Mouse (Mus musculus): ENCODE results near the gene Zfp451. TPM values are rescaled to one million over a fixed set of nuclear protein-coding genes. Genes with fewer than 3 reads are reported as not detected.

Gene Zfp451
- total RNA-seq, 4 experiments from 2014 or later: 6.6 to 11.1 (median 9.6) TPM

DNA sequence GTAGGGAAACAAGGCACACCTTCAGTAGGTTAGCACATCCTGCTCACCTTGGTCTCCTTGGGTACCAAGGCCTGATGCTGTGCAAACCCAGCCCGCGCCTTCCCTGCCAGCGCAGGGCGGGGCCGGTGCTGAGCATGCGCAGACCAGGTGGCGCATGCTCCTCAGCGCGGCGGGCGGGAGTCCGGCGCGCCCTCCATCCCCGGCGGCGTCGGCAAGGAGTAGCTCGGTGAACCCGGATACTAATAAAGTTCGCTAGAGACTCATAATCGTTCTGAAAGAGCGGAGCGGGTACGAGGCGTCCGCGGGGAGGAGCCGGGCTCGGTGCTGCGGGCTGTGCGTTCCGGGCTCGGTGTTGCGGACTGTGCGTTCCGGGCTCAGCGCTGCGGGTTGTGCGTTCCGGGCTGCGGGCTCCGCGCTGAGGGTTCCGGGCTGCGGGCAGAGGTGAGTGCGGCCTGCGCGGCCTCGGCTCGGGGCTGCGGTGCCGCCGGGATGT, 94.6 kb downstream of the Zfp451 start, which contains the start of gene Rab23:
Gene Rab23 (plus strand): TSS at position 155 of the 493 bp plus-strand sequence.
- peak; percentile 40 to 68 for DNase-seq (ENCODE audit: low spot score in 2 of 2)

DNA sequence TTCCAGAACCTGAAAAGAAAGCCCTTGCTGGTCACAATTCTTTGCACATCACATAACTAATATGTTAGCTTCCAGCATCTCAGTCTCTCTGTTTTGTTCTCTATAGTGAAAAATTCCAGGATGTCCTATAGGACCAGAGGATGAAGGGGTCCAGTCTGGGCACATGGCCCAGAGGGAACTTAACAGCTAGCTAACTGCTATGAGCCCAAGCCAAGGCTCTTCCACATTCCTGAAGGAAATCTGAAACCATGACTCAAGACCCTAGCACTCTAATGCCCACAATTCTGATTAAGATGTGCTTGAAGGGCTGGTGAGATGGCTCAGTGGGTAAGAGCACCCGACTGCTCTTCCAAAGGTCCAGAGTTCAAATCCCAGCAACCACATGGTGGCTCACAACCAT, 96.8 kb downstream of the Zfp451 start:
- DNase-seq (ENCODE audit: low spot score in 2 of 2): no peak

DNA sequence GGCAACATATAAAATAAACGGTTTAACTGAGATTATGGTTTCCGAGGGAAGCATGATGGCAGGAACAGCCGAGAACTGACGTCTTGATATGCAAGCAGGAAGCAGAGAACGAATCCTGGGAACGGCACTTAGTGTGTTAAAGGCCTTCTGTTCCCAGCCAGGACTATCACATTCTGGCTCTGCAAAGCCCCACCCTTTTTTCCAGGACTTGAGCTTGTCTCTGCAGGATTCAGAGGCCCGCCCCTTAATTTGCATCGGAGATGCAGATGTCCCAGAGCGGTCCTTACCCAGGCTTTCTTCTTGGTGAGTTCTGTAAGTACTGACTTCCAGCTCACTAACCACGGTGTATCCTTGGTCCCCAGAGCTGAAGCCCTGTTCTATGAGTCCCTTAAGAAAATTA, 99.6 kb downstream of the Zfp451 start:
- no peak for DNase-seq (ENCODE audit: low spot score in 2 of 2)

DNA sequence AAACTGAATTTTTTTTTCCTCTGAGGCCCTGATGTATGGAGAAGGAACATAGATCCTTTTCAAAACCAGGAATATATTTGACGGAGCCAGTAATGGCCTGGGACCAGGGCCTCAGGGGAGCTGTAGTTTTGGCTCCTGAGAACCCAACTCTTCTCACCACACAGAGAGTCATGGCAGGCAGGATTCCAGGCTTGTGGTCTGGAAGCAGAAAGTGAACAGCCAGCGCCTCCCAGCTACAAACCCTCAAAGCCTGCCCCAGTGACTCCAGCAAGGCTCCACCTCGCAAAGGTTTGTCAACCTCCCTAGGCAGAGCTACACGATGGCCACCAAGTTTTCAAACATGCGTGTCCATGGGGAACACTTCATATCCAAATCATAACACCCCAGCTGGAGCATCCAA, 102.4 kb downstream of the Zfp451 start:
- no peak for DNase-seq (ENCODE audit: low spot score in 2 of 2)

Other genes with a start within 250 kb of the Zfp451 start
- gene Prim2, start 144.8 kb downstream of the Zfp451 start, total RNA-seq (2022): 1 to 10 TPM in 3 of 4 experiments, under 1 TPM in 1; 0.90 to 1.5 (median 1.2) TPM
- gene Rab23, start 94.7 kb downstream of the Zfp451 start, total RNA-seq (2022): 1 to 10 TPM; 2.6 to 6.9 (median 3.8) TPM
- 10 to 100 TPM; 15.6 to 16.9 (median 16.1) TPM for gene Bag2, start 56.8 kb downstream of the Zfp451 start, total RNA-seq (2022)
- gene Bend6, start 93.2 kb upstream of the Zfp451 start, total RNA-seq (2022): 1 to 10 TPM; 2.6 to 5.1 (median 4.2) TPM
- gene Dst, start 93.6 kb upstream of the Zfp451 start, total RNA-seq (2022): 100 to 1,000 TPM; 270 to 449 (median 334) TPM

All from gastrocnemius, adult 8-10 months (tissue).